Mouse (Mus musculus) v-Abl transformed pro-B cells (cell line): ENCODE data around the gene Trim34a.
"Not testable (repeated sequence)": the region's sequence is repeated elsewhere in the genome, so short reads cannot be mapped to it uniquely, and the experiment has no call there.

Experiments used
- in situ Hi-C, 2 experiments: fragments of 400-800 bp; cut with MboI; formaldehyde crosslinking; loops; one replicate each; pipeline ENCODE4 v1.15.1; 2025; ENCODE audit not compliant: unreplicated experiment in 2 of 2

Trim34a gene

GRCm38 (mm10) chr7:104244287-104245181 is at the start of gene Trim34a:
TSS of gene Trim34a (plus strand) at chr7:104244457.
- in situ Hi-C loops, result no loop called here

GRCm38 (mm10) chr7:104195885-104196284 is 48.4 kb upstream of the Trim34a start, which contains the start of gene Olfr649:
TSS of gene Olfr649 (minus strand) at chr7:104195985.
- in situ Hi-C loops, result loop anchor here (5.0 to 25.0 kb wide), 8 partner anchors 249 to 1684 kb away; partner anchors contain the start of genes Gm5901 (in 1 of the 2), Olfr557 (in 1 of the 2), Olfr655 (in 1 of the 2) and Trim68 (in 1 of the 2)

- in situ Hi-C loops, result loop anchor here (5.0 to 25.0 kb wide), 9 partner anchors 102 to 1688 kb away; partner anchors contain the start of genes Olfr655 (in 2 of the 2), Gm5901 (in 1 of the 2), Olfr557 (in 1 of the 2) and Trim68 (in 1 of the 2)
These were observed 44.4 kb upstream of the Trim34a start for GRCm38 (mm10) chr7:104199822-104200221.

GRCm38 (mm10) chr7:104206197-104206596 is 38.1 kb upstream of the Trim34a start:
- in situ Hi-C loops, result no loop called here

GRCm38 (mm10) chr7:104216011-104216535 is 28.2 kb upstream of the Trim34a start:
- in situ Hi-C loops, result no loop called here

GRCm38 (mm10) chr7:104217881-104218280 is 26.4 kb upstream of the Trim34a start:
- in situ Hi-C loops, result no loop called here

GRCm38 (mm10) chr7:104218701-104219569 is 25.3 kb upstream of the Trim34a start, which contains the start of gene Trim6:
TSS of gene Trim6 (plus strand) at chr7:104218793.
- in situ Hi-C loops, result no loop called here

- in situ Hi-C loops, result loop anchor here (5.0 kb wide), 1 partner anchor 71 kb away; no protein-coding TSS in a partner anchor
These were observed 13.1 kb upstream of the Trim34a start for GRCm38 (mm10) chr7:104231203-104231602.

GRCm38 (mm10) chr7:104240857-104241256 is 3.4 kb upstream of the Trim34a start:
- in situ Hi-C loops, result no loop called here

- in situ Hi-C loops, result no loop called here
These were observed 641 bp upstream of the Trim34a start for GRCm38 (mm10) chr7:104243616-104244015.

- in situ Hi-C loops, result not testable (repeated sequence)
These were observed 16.1 kb downstream of the Trim34a start for GRCm38 (mm10) chr7:104260380-104260779.

- in situ Hi-C loops, result not testable (repeated sequence)
These were observed 21.1 kb downstream of the Trim34a start for GRCm38 (mm10) chr7:104265335-104265734.

- in situ Hi-C loops, result not testable (repeated sequence)
These were observed 35.1 kb downstream of the Trim34a start for GRCm38 (mm10) chr7:104279361-104279760.

- in situ Hi-C loops, result not testable (repeated sequence)
These were observed 43.6 kb downstream of the Trim34a start, which contains the start of gene Trim5 for GRCm38 (mm10) chr7:104287576-104288443. TSS of gene Trim5 (minus strand) at chr7:104288094.

GRCm38 (mm10) chr7:104290641-104291040 is 46.4 kb downstream of the Trim34a start:
- in situ Hi-C loops, result no loop called here

GRCm38 (mm10) chr7:104291638-104292400 is 47.6 kb downstream of the Trim34a start:
- in situ Hi-C loops, result no loop called here
